Mouse (Mus musculus) adrenal gland (tissue): ENCODE results near the gene Rpl10a.
"Not testable (repeated sequence)": the region's sequence is repeated elsewhere in the genome, so short reads cannot be mapped to it uniquely, and the experiment has no call there.

Experiments
- intact Hi-C: fragments of 180-260 bp; cut with DNase I; formaldehyde crosslinking; loops from one replicate; pipeline ENCODE4 v1.15.1; 2025

Rpl10a gene

GRCm38 (mm10) chr17:28305172-28305571 is 23.1 kb upstream of the Rpl10a start:
- intact Hi-C loops = no loop called here

DNA sequence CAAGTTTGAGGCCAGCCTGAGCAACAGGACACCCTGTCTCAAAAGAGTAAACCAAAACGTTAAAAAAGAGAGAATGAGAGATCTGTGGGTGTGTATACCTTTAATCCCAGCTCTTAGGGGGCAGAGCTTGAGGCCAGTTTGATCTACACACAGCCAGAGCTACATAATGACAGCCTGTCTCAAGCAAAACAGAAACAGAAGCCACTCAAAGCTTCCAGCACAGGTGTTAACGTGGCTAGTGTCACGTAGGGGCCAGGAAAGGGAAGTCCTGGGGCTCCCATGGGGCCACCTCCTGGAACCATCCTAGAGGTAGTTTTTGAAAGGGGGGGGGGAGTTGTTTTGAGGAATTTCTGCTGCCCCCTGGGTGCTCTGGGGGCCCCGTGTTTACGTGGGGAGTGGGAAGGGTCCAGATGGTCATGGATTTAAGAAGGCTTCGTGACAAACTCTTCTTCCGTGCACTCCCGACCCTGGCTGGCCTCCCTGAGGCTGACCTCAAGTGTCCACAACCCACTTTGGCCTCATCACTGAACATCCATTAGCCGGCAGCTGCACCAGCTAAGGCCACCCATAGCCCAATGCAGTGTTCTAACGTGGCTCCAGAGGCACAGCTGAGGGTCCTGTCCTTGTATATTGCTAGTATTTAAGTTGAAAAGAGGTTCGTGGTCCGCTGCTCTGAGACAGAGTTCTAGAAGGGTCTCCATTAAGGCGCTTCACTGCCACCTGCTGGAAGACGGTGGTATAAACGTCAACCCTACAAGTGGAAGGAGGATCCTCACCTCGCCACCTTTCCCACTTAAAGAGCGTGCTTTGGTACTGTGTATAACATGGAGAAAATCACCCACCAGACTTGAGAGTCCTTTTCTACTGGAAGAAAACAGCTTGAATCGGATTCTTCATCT is 19.7 kb upstream of the Rpl10a start:
- intact Hi-C loops = loop anchor here (1.0 kb wide), 1 partner anchor 82 kb away; no protein-coding TSS in a partner anchor

DNA sequence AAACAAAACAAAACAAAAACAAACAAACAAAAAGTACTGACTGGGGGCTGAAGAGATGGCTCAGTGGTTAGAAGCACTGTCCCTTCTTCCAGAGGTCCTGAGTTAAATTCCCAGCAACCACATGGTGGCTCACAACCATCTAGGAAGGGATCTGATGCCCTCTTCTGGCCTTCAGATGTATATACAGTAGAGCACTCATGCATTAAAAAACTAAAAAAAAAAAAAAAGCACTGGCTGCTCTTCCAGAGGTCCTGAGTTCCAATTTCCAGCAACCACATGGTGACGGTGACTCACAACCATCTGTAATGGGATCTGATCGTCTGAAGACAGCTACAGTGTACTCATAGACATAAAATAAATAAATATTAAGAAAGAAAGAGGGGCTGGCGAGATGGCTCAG is 17.4 kb upstream of the Rpl10a start:
- intact Hi-C loops = no loop called here

DNA sequence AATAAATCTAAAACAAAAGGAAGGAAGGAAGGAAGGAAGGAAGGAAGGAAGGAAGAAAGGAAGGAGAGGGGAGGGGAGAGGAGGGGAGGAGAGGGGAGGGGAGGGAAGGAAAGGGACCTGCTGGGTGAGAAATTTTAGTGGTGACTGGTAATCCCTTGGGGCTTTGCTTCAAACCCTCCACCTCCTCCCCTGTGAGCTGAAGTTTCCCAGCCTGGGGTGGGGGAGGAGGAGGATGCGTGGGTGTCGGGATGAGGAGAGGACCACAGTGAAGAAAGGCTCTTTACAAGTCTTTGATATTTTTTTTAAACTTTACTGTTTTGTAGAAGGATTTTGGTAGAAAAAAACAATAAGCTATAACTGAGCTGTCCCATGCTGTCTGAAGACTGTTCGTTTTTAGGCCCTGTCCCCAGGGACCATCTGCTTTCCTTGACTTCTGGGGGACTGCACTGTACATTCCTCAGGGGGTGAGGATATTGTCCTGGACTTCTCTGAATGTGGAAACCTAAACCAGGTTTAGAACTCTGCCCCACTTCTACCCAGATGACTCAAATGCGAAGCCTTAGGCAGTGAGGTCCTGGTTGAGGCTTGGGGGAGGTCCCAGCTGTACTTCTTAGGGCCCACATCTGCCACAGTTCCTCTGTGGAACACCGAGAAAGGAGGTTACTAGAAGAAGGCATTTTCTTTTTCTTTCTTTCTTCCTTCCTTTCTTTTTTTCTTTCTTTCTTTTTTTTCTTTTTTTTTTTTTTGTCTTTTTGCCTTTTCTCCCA is 16.7 kb upstream of the Rpl10a start:
- intact Hi-C loops = no loop called here

DNA sequence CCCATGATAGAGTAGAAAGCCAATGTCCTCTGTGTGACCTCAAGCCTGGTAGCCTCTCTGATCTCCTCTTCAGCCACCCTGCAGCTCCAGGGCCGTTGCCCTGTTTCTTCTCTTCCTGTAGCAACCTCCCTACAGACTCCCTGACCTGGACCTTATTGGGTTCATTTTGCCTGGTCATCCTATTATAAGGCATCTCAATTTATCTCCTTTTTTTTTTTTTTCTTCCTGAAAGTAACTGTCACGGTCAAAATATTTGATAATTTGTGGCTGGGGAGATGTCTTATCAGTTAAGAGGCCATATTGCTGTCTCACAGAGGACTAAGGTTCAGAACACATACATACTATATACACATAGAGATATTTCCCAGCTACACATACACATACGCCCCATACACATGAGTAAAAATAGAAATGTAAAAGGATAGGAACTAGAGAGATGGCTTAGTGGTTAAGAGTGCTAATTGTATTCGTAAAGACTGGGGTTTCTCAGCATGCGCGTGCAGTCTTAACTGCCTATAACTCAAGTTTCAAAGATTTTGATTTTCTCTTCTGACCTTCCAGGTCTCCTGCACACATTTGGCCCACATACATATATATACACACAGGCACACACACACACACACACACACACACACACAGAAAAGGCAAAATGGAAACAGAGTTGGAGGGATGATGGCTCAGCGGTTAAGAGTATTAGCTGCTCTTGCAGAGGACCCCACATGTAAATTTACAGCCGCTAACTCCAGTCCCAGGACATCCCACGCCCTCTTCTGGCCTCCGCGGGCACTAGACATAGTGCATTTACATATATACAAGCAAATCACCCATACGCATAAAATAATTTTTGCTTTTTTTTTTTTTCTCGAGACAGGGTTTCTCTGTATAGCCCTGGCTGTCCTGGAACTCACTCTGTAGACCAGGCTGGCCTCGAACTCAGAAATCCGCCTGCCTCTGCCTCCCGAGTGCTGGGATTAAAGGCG is 15.7 kb upstream of the Rpl10a start:
- intact Hi-C loops = no loop called here

DNA sequence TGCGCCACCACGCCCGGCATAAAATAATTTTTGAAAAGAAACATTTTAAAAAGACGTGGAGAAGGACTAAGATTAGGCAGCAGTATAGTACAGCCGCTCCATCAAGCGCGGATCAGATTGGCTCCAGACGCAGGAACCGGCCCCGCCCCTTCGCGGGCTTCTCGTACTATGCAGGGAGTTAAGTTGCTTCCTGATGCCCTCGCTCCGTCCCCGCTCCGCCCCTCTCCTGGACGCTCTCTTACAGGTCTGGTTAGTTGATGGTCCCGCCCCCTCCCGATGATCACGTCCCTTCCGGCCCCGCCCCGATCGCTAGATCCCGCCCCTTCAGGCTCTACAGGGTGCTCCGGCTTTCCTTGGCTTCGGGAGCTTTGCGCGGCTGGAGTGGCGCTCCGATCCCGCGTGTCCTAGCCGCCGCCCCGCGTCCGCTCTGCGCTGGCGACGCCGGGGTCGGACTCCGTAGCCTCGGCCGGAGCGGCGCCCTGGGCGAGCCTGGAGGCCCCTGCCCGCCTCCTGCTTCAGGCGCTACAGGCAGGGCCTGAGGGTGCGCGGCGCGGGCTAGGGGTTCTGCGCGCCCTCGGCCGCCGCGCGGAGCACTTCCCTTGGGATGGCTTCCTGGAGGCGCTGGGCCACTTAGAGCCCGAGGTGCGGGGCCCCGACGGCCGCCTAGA is 14.9 kb upstream of the Rpl10a start, which contains the start of gene Fance:
Fance (plus strand) TSS at position 308 of the 668 bp plus-strand sequence.
- intact Hi-C loops = no loop called here

DNA sequence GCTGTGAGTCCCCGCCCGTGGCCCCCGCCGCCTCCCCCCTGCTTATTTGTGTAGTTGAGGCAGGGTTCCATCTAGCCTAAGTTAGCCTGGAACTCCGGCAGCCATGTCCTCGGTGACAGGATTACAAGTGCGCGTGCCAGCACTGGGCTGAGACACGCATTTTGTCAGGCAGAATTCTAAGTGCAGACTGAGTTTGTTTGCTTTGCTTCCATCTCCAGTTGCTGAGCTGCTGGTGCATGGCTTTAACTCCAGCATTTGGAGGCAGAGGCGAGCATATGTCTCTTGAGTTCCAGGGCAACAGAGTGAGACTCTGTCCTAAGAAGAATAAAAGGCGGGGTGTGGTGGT is 14.4 kb upstream of the Rpl10a start:
- intact Hi-C loops = no loop called here

- intact Hi-C loops = no loop called here
Observed at GRCm38 (mm10) chr17:28315611-28316160, 12.6 kb upstream of the Rpl10a start.

GRCm38 (mm10) chr17:28316476-28316875 is 11.8 kb upstream of the Rpl10a start:
- intact Hi-C loops = no loop called here

GRCm38 (mm10) chr17:28317091-28317490 is 11.2 kb upstream of the Rpl10a start:
- intact Hi-C loops = no loop called here

- intact Hi-C loops = no loop called here
Observed at GRCm38 (mm10) chr17:28317725-28318124, 10.5 kb upstream of the Rpl10a start.

DNA sequence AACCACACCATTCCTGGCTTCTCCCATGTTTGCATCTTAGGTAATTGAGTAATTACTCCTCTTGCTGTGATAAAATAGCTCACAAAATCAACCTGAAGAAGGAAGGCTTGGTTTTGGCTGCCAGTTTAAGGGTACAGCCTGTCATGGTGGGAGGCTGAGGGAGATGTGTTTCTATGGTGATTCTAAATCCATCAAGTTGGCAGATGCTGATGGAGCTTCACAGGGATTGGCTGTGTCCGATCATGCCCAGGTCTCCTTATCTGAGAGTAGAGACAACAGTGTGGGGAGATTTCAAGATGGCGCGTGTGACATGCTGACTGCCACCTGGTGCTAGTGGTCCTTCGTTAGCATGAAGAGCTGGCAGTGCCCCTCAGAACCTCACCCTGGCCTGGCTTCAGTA is 6.6 kb upstream of the Rpl10a start:
- intact Hi-C loops = no loop called here

- intact Hi-C loops = no loop called here
Observed at GRCm38 (mm10) chr17:28323786-28324185, 4.5 kb upstream of the Rpl10a start.

DNA sequence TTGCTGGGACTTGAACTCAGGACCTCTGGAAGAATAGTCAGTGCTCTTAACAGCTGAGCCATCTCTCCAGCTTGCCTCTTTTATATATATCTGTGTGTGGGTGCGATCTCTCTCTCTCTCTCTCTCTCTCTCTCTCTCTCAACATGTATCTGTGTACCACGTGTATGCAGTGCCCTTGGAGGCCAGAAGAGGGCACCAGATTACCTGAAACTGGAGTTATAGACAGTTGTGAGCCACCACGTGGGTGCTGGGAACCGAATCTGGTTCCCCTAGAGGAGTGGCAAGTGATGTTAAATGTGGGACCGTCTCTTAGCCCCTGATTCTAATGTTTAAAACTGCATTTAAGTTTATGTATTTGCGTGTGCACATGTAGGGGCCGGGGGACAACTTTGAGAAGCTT is 3.9 kb upstream of the Rpl10a start:
- intact Hi-C loops = not testable (repeated sequence)

DNA sequence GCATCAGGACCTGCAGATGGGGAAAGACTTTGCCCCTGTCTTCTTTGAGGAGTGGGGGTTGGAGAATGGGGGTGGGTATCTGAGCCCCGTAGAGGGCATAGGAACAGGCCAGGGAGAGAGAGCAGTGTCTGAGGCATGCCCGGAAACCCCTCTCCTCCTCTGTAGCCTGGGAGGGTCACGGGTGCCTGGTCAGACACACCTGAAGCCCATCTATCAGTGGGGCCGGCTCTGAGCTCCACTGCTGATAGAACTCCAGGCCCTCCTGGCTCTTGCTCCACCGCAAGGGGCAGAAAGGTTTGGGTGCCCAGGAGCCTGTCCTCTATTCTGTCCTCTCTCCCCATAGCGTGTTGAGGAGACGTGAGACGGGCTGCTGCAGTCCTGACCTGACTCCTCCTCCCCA is 2.5 kb upstream of the Rpl10a start:
- intact Hi-C loops = no loop called here

DNA sequence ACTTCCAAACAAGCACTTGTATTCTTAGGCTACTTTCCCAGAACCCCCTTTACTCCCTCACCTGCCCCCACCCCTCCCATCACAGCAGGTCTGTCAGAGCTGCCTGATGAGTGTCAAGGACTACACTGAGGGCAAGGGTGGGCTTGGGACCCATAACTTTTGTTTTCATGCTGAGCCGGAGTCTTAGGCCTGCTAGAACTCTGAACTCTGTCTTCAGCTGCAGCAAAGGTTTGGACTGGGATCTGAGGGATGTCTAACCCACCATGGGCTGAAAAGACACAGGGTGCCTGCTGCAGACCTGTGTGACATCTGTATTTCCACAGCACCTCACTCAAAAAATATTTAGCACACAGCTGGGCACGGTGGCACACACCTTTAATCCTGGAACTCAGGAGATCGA is 1.3 kb upstream of the Rpl10a start:
- intact Hi-C loops = no loop called here

DNA sequence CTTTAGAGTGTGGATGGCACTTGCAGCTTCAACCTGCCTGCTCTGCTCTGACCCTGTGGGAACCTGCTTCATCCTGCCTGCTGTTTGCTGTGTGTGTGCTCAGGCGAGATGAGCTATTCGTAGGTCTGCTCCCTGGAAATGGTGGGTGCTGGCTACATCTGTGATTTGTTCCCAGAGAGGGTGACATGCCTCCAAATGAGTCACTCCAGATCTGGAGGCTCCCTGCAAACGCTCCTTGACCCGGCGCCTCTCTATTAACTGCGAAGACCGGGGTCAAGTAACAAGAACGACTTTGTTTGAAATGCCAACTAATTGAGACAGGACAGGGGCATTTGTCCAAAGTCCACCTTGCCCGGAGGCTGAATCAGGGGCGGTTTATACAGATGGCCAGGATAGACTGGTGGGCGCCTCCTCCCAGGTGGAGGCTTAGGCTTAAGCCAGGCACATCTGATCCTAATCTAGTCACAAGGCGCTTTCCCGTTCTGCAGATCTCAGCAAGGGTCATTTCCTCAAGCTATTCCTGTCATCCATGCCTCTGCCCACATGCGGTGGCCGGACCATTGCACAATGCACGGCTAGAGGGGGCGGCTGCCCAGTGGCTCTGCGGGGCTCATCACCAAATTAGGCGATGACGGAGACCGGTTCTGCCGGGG is 472 bp upstream of the Rpl10a start:
- intact Hi-C loops = no loop called here

DNA sequence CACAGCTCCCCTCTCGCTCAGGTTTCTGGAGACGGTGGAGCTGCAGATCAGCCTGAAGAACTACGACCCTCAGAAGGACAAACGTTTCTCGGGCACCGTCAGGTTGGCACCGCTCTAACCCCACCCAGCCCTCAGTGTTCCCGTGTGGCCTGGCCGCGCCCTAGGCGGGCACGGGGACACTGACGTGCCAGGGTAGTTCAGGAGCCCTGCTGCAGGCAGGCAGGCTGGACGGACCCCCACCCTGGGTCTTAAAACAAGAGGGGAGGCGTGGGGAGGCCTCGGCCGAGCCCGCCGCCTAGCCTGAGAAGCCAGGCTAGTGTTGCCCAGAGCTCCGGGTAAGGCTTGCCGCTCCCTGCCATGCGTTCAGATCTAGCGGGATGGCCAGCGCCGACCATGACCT is 675 bp downstream of the Rpl10a start:
- intact Hi-C loops = no loop called here

- intact Hi-C loops = no loop called here
Observed at GRCm38 (mm10) chr17:28329503-28330231, 1.4 kb downstream of the Rpl10a start.
